ENCODE assay signal across 10 mouse cellular contexts in the genomic region with DNA sequence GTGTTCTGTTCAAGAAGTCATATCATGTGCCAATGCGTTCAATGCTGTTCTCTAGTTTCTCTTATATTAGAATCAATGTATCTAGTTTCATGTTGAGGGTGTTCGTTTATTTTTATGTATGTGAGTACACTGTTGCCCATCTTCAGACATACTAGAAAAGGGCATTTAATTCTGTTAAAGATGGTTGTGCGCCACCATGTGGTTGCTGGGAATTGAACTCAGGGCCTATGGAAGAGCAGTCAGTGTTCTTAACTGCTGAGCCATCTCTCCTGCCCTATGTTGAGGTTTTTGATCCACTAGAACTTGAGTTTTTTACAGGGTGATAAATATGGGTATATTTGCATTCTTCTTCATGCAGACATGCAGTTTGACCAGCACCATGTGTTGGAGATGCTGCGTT. TPM values are rescaled to one million over a fixed set of nuclear protein-coding genes. Genes with fewer than 3 reads are reported as not detected.
DNase-seq lines count a peak whose midpoint lies in the region; ATAC-seq and TF ChIP-seq lines count a peak whose summit lies in the region.
"Had no signal": no experiment of that assay in that cellular context is flagged by ENCODE, and none has a peak within 500 bp of the region (broad histone marks: within the 10 kb centered on the region; RNA-seq: fewer than 3 reads in every experiment).

No protein-coding gene starts in this region.

- peak; percentile 46 for TF ChIP-seq CTCF in forebrain, postnatal 0 days (IDR thresholded peaks at IDR 0.05; ENCODE audit: low read depth)
- peak; percentile 48 for TF ChIP-seq CTCF in lung, postnatal 0 days (IDR thresholded peaks at IDR 0.05)
- TF ChIP-seq CTCF in lung, adult 2 months (IDR thresholded peaks at IDR 0.05; ENCODE audit: insufficient read depth, low read length) = no peak

- no peak overlapping the region for H3K27ac ChIP-seq in forebrain, postnatal 0 days (ENCODE audit: low read depth, low read length)
- no peak overlapping the region for H3K27ac ChIP-seq in forebrain, embryonic 10.5 days
- H3K27ac ChIP-seq in lung, postnatal 0 days (ENCODE audit: low read length) = no peak overlapping the region
- H3K27ac ChIP-seq: hindbrain, embryonic 14.5 days had no signal

- no peaks in the 10 kb centered on the region for H3K36me3 ChIP-seq in forebrain, postnatal 0 days (ENCODE audit: insufficient read depth)
- no peaks in the 10 kb centered on the region for H3K36me3 ChIP-seq in forebrain, embryonic 10.5 days (replicated peaks)
- no peaks in the 10 kb centered on the region for H3K36me3 ChIP-seq in lung, postnatal 0 days (ENCODE audit: insufficient read depth, low read length)

- H3K9me3 ChIP-seq in forebrain, postnatal 0 days (ENCODE audit: low read length) = no peaks in the 10 kb centered on the region
- H3K9me3 ChIP-seq in forebrain, embryonic 10.5 days = no peaks in the 10 kb centered on the region
- H3K9me3 ChIP-seq in lung, postnatal 0 days (ENCODE audit: low read length) = no peaks in the 10 kb centered on the region

- no peak for DNase-seq in forebrain, postnatal 0 days
- no peak for DNase-seq in forebrain, embryonic 10.5 days (ENCODE audit: extremely low spot score, low spot score)
- DNase-seq in lung, postnatal 0 days (ENCODE audit: low spot score) = no peak
- DNase-seq in lung, adult 2 months = no peak
- peak; percentile 32 to 44 for DNase-seq in adrenal gland, postnatal 36 days
- DNase-seq in naive thymus-derived CD4-positive, alpha-beta T cell, adult 2 months (ENCODE audit: low read depth) = peak; percentile 1
- no peak for DNase-seq in right cerebral cortex, postnatal 25 days

- no peak for TF ChIP-seq POLR2A in lung, adult 2 months (IDR thresholded peaks at IDR 0.05; ENCODE audit: borderline replicate concordance, extremely low read depth, low read depth, low read length)

- no peak for TF ChIP-seq EP300 in lung, postnatal 0 days (IDR thresholded peaks at IDR 0.05)

- no peak for ATAC-seq in forebrain, postnatal 0 days
- ATAC-seq in lung, postnatal 0 days = no peak
- ATAC-seq in megakaryocyte progenitor cell, adult 5-6 weeks (replicated peaks; ENCODE audit: poor library complexity) = no peak

- H3K4me3 ChIP-seq in forebrain, postnatal 0 days (ENCODE audit: low read depth, low read length) = no peak overlapping the region
- no peak overlapping the region for H3K4me3 ChIP-seq in forebrain, embryonic 10.5 days
- no peak overlapping the region for H3K4me3 ChIP-seq in lung, postnatal 0 days (ENCODE audit: low read depth, low read length)
- no peak overlapping the region for H3K4me3 ChIP-seq in lung, adult 2 months (replicated peaks; ENCODE audit: extremely low read depth, low read depth, low read length)
- H3K4me3 ChIP-seq: erythroblast, embryonic 14.5 days had no signal

- H3K27me3 ChIP-seq in forebrain, postnatal 0 days (ENCODE audit: insufficient read depth, low read length) = no peaks in the 10 kb centered on the region
- H3K27me3 ChIP-seq in forebrain, embryonic 10.5 days (ENCODE audit: poor library complexity, severe bottlenecking) = peaks cover 27% of the 10 kb centered on the region
- H3K27me3 ChIP-seq in lung, postnatal 0 days (replicated peaks; ENCODE audit: insufficient read depth, low read length) = no peaks in the 10 kb centered on the region

- no peak overlapping the region for H3K9ac ChIP-seq in forebrain, postnatal 0 days
- H3K9ac ChIP-seq in lung, postnatal 0 days (replicated peaks; ENCODE audit: low read depth) = no peak overlapping the region
- H3K9ac ChIP-seq: hindbrain, embryonic 14.5 days had no signal

- no peak overlapping the region for H3K4me2 ChIP-seq in forebrain, postnatal 0 days (ENCODE audit: low read depth)
- no peak overlapping the region for H3K4me2 ChIP-seq in lung, postnatal 0 days (replicated peaks; ENCODE audit: low read depth, low read length)
- H3K4me2 ChIP-seq: hindbrain, embryonic 14.5 days had no signal

- H3K4me1 ChIP-seq in forebrain, postnatal 0 days (ENCODE audit: insufficient read depth) = no peaks in the 10 kb centered on the region
- H3K4me1 ChIP-seq in forebrain, embryonic 10.5 days = no peaks in the 10 kb centered on the region
- H3K4me1 ChIP-seq in lung, postnatal 0 days (ENCODE audit: insufficient read depth, low read depth, low read length) = no peaks in the 10 kb centered on the region
- no peaks in the 10 kb centered on the region for H3K4me1 ChIP-seq in lung, adult 2 months (ENCODE audit: control insufficient read depth, insufficient read depth, low read length)

- WGBS in forebrain, postnatal 0 days = 37% methylated on average over 4 of the region's 4 CpGs
- WGBS in forebrain, embryonic 10.5 days = 36% methylated on average over 4 of the region's 4 CpGs
- 37% methylated on average over 4 of the region's 4 CpGs for WGBS in lung, postnatal 0 days
- 45% methylated on average over 4 of the region's 4 CpGs for WGBS in lung, adult 2 months

RNA-seq across cellular contexts. Expression of gene Tro, which starts 5.4 kb away (rescaled TPM):
- 127 and 186 TPM in 2 replicates for total RNA-seq in forebrain, postnatal 0 days (2014; rRNA removed)
- 51.8 and 61.8 TPM in 2 replicates for polyA plus RNA-seq in forebrain, postnatal 0 days (2015; fragmentation: Nextera tagmentation; extraction: Ambion mirVana)
- 34.3 and 39.5 TPM in 2 replicates for polyA plus RNA-seq in forebrain, embryonic 10.5 days (2016; fragmentation: Nextera tagmentation; extraction: Ambion mirVana)
- polyA plus RNA-seq in lung, postnatal 0 days (2015; fragmentation: Nextera tagmentation; extraction: Ambion mirVana) = 2.2 and 2.9 TPM in 2 replicates
- 1.3 and 1.6 TPM in 2 replicates for polyA plus RNA-seq in lung, adult 2 months (2012; rRNA removed)
- total RNA-seq in adrenal gland, postnatal 36 days (2021) = 10 to 100 TPM in 1 of 2 experiments, 1 to 10 TPM in 1; 5.6 to 12.5 TPM
- not detected in 2 replicates for total RNA-seq in megakaryocyte progenitor cell, adult 5-6 weeks (2015)
- total RNA-seq in megakaryocyte progenitor cell, adult 5-6 weeks (2017) = not detected in 2 replicates
- polyA plus RNA-seq: erythroblast, embryonic 14.5 days had no signal

Comparison
In these comparisons a context has a peak if more than half of its experiments do, and no peak if none do; other contexts are left out.
1. DNase-seq: peak in adrenal gland, postnatal 36 days (2 of 2) and naive thymus-derived CD4-positive, alpha-beta T cell, adult 2 months (single experiment); none in forebrain, postnatal 0 days (single experiment), forebrain, embryonic 10.5 days (single experiment), lung, postnatal 0 days (single experiment), lung, adult 2 months (single experiment) and right cerebral cortex, postnatal 25 days (single experiment).